Mouse (Mus musculus): ENCODE results near the gene Tekt4. TPM values are rescaled to one million over a fixed set of nuclear protein-coding genes. Genes with fewer than 3 reads are reported as not detected.

Tekt4 gene
- total and polyA plus RNA-seq, 2 experiments from 2014 or later: 2.9 to 3.3 TPM

GRCm38 (mm10) chr17:25430534-25430933, 23.9 kb upstream of the Tekt4 start:
- no peak overlapping the region for H3K27ac ChIP-seq (ENCODE audit: low read depth, low read length)
- H3K4me1 ChIP-seq (ENCODE audit: insufficient read depth): peaks cover 10% of the 10 kb centered on the region
- no peak for TF ChIP-seq CTCF (IDR thresholded peaks at IDR 0.05; ENCODE audit: low read depth)
- ATAC-seq (no peak), DNase-seq (no peak)
- H3K4me3 ChIP-seq (ENCODE audit: low read depth, low read length): no peak overlapping the region
- H3K9me3 ChIP-seq (ENCODE audit: low read length): no peaks in the 10 kb centered on the region
- H3K27me3 ChIP-seq (ENCODE audit: insufficient read depth, low read length): no peaks in the 10 kb centered on the region
- H3K36me3 ChIP-seq (ENCODE audit: insufficient read depth): no peaks in the 10 kb centered on the region; the same call in 1 of the 2 replicates
- 57% methylated on average over 8 of the region's 8 CpGs for WGBS
- no peak overlapping the region for H3K4me2 ChIP-seq (ENCODE audit: low read depth)
- H3K9ac ChIP-seq: peak overlapping the region; percentile 4; the same call in 1 of the 2 replicates

DNA sequence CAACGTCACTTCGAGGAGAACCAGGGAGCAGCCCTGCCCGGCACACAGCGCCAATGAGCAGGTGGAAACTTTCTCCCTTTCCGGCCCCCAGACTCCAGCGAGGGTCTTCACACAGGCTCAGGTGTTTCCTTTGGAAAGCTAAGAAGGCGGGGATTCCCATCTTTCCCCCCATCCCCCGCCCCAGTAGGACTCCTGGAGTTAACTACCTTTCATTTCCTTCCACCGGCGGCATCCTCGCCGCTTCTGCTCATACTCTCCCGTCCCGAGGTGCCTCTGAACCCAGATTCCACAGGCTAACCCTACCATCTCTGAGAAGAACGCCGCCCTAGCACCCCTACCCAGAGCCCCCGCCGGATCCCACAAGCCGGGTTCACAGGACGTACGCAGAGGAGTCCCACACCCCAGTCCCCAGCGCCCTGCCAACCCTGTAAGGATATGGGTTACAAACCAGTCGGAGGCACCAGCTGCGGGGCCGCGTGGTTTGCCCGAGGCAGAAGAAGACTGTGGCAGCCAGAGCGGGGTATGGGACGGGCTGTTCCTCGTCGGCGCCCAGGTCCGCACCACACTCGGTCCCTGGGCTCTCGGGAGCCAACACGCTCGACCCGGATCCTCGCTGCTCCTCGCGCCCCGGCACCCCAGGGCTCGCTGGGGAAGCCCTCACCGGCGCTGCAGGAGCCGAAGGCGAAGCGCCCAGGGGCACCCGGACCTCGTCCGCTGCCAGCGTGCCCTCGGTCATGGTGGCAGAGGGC, 21.8 kb upstream of the Tekt4 start:
- WGBS: 4% methylated on average over 52 of the region's 53 CpGs
- no peaks in the 10 kb centered on the region for H3K27me3 ChIP-seq (ENCODE audit: insufficient read depth, low read length)
- peak overlapping the region; percentile 78 for H3K4me2 ChIP-seq (ENCODE audit: low read depth)

GRCm38 (mm10) chr17:25433223-25433616, 21.2 kb upstream of the Tekt4 start:
- H3K9me3 ChIP-seq (ENCODE audit: low read length): no peaks in the 10 kb centered on the region
- peak; percentile 56 for ATAC-seq
- WGBS: 2% methylated on average over 38 of the region's 40 CpGs
- H3K27me3 ChIP-seq (ENCODE audit: insufficient read depth, low read length): no peaks in the 10 kb centered on the region
- H3K27ac ChIP-seq (ENCODE audit: low read depth, low read length): peak overlapping the region; percentile 84
- TF ChIP-seq CTCF (IDR thresholded peaks at IDR 0.05; ENCODE audit: low read depth): no peak; the same call in 1 of the 2 replicates
- peak overlapping the region; percentile 78 for H3K4me2 ChIP-seq (ENCODE audit: low read depth)
- DNase-seq: peak; percentile 73
- peaks cover 7% of the 10 kb centered on the region for H3K4me1 ChIP-seq (ENCODE audit: insufficient read depth)
- no peaks in the 10 kb centered on the region for H3K36me3 ChIP-seq (ENCODE audit: insufficient read depth)
- peak overlapping the region; percentile 84 for H3K4me3 ChIP-seq (ENCODE audit: low read depth, low read length)
- peak overlapping the region; percentile 86 for H3K9ac ChIP-seq

More for the DNA sequence above, 21.8 kb upstream of the Tekt4 start:
- no peaks in the 10 kb centered on the region for H3K9me3 ChIP-seq (ENCODE audit: low read length)
- DNase-seq (peak; percentile 62), ATAC-seq (peak; percentile 12; the same call in 1 of the 2 replicates)
- peak overlapping the region; percentile 84 for H3K4me3 ChIP-seq (ENCODE audit: low read depth, low read length)
- H3K36me3 ChIP-seq (ENCODE audit: insufficient read depth): no peaks in the 10 kb centered on the region
- peak overlapping the region; percentile 84 for H3K27ac ChIP-seq (ENCODE audit: low read depth, low read length)
- no peak; the same call in 1 of the 2 replicates for TF ChIP-seq CTCF (IDR thresholded peaks at IDR 0.05; ENCODE audit: low read depth)
- peak overlapping the region; percentile 86 for H3K9ac ChIP-seq
- peaks cover 7% of the 10 kb centered on the region for H3K4me1 ChIP-seq (ENCODE audit: insufficient read depth)

DNA sequence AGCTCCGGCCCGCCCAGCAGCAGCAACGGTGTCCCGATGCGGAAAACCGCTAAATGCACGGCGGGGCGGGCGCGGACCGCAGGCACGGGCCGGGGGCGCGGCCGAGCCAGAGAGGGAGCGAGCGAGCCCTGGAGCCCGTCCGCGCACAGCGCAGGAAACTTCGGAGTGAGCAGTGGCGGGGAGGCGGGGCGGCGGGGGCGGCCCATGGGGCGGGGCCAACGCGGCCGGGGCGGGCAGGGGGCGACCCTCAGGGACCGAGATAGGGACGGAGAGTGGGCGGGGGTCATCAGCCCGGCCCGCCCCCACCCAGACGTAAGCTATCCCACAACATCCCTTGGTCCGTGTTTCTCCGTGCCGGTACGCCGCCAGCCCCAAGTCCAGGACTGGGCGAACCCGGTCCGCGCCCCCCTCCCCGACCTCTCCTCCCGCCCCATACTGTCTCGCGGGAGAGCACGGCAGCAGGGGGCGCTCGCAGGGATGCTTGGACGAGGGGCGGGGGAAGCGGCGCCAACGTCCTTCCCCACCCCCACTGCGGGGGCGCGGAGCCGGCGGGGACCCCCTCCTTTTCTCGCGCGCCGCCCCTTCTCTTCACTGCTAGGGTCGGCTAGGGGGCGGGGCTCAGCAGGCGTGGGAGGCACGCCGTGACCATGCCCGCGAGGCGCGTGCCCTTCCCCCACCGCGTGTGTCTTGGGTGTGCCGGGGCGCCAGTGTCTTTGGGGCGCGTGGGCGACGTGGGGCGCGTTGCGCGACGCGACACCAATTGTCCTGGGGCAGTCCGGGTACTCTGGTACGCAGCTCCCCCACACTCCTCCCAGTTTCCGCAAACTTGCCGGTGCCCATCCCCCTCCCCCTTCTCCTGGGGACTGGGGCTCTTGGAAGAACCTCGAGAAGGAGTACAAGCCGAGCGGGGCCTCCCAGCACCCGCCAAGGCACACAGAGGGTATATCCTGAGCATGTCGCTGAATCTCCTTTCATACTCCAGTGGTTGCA, 20.5 kb upstream of the Tekt4 start, which contains the start of gene Cacna1h:
TSS of gene Cacna1h (minus strand) at position 167 of the 990 bp plus-strand sequence.
- Histone ChIP-seq H3K4me3 (ENCODE audit: low read depth, low read length) (peak within 1 kb of the TSS; percentile 84), H3K9me3 (ENCODE audit: low read length) (no peaks in the 10 kb centered on the region), H3K36me3 (ENCODE audit: insufficient read depth) (no peaks in the 10 kb centered on the region), H3K27ac (ENCODE audit: low read depth, low read length) (peak within 1 kb of the TSS; percentile 84), H3K4me2 (ENCODE audit: low read depth) (peak within 1 kb of the TSS; percentile 78), H3K9ac (peak within 1 kb of the TSS; percentile 86), H3K27me3 (ENCODE audit: insufficient read depth, low read length) (no peaks in the 10 kb centered on the region), H3K4me1 (ENCODE audit: insufficient read depth) (peaks cover 7% of the 10 kb centered on the region)
- TF ChIP-seq CTCF (IDR thresholded peaks at IDR 0.05; ENCODE audit: low read depth): peak; percentile 84
- peak; percentile 88 for ATAC-seq
- whole genome bisulfite sequencing: 5% methylated on average over 62 of the region's 103 CpGs
- peak; percentile 92 for DNase-seq

- no peak overlapping the region for H3K27ac ChIP-seq (ENCODE audit: low read depth, low read length)
- TF ChIP-seq CTCF (IDR thresholded peaks at IDR 0.05; ENCODE audit: low read depth): no peak
- no peaks in the 10 kb centered on the region for H3K4me1 ChIP-seq (ENCODE audit: insufficient read depth)
- whole genome bisulfite sequencing: 84% methylated on average over 6 of the region's 6 CpGs
- DNase-seq: no peak
- no peak for ATAC-seq
- H3K27me3 ChIP-seq (ENCODE audit: insufficient read depth, low read length): no peaks in the 10 kb centered on the region
- no peaks in the 10 kb centered on the region for H3K9me3 ChIP-seq (ENCODE audit: low read length)
- no peak overlapping the region for H3K4me3 ChIP-seq (ENCODE audit: low read depth, low read length)
- no peaks in the 10 kb centered on the region for H3K36me3 ChIP-seq (ENCODE audit: insufficient read depth)
- H3K9ac ChIP-seq: no peak overlapping the region
- H3K4me2 ChIP-seq (ENCODE audit: low read depth): no peak overlapping the region
Measured at GRCm38 (mm10) chr17:25441417-25441816, 13.0 kb upstream of the Tekt4 start.

GRCm38 (mm10) chr17:25442889-25443288, 11.5 kb upstream of the Tekt4 start:
- Histone ChIP-seq H3K9ac (no peak overlapping the region), H3K9me3 (ENCODE audit: low read length) (no peaks in the 10 kb centered on the region), H3K27ac (ENCODE audit: low read depth, low read length) (no peak overlapping the region), H3K4me2 (ENCODE audit: low read depth) (no peak overlapping the region), H3K36me3 (ENCODE audit: insufficient read depth) (no peaks in the 10 kb centered on the region), H3K4me1 (ENCODE audit: insufficient read depth) (no peaks in the 10 kb centered on the region), H3K4me3 (ENCODE audit: low read depth, low read length) (no peak overlapping the region), H3K27me3 (ENCODE audit: insufficient read depth, low read length) (no peaks in the 10 kb centered on the region)
- 60% methylated on average over 3 of the region's 3 CpGs for WGBS
- no peak for DNase-seq
- TF ChIP-seq CTCF (IDR thresholded peaks at IDR 0.05; ENCODE audit: low read depth): no peak
- ATAC-seq: no peak
